Mouse (Mus musculus): ENCODE data around the gene Gcnt1. TPM values are rescaled to one million over a fixed set of nuclear protein-coding genes. Genes with fewer than 3 reads are reported as not detected.

The Gcnt1 gene
- polyA plus RNA-seq, 1 experiment from 2014 or later, result 3.9 TPM

- peak within 1 kb of the TSS; percentile 75 for H3K9ac ChIP-seq
- H3K4me1 ChIP-seq, result peaks cover 8% of the 10 kb centered on the region
- under 1% methylated on average over 75 of the region's 83 CpGs for WGBS
- peaks cover 18% of the 10 kb centered on the region for H3K36me3 ChIP-seq
- H3K4me3 ChIP-seq, result peak within 1 kb of the TSS; percentile 89
- no peaks in the 10 kb centered on the region for H3K9me3 ChIP-seq
- ATAC-seq (ENCODE audit: borderline replicate concordance, extremely low read depth, low FRiP score, low TSS enrichment), result peak; percentile 97
- peaks cover 4% of the 10 kb centered on the region; the same call in 1 of the 2 replicates for H3K27me3 ChIP-seq
- peak within 1 kb of the TSS; percentile 77 for H3K27ac ChIP-seq
- peak within 1 kb of the TSS; percentile 68 for H3K4me2 ChIP-seq
Measured at GRCm38 (mm10) chr19:17393841-17394591, 21.4 kb upstream of the Gcnt1 start, which contains the start of gene Rfk. Rfk (plus strand) TSS chr19:17394043.

DNA sequence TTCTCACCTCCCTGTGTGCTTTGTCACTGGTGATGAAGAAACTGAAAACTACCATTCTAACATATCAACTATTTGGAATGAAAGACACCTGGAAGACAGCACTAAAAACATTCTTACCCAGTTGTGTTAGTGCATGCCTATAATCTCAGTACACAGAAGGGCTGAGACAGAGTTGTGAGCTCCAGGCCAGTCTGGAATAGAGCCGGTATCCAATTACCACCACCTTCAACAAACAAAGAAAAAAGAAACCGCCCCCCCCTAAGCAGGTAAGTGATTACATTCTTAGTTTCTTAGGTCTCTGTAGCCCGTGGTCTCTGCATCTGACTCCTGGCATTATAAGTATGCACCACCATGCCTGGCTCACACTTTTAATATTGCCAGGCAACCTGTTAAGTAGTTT, 20.2 kb upstream of the Gcnt1 start:
- H3K9me3 ChIP-seq, result no peaks in the 10 kb centered on the region
- WGBS, result 19% methylated on average over 3 of the region's 3 CpGs
- H3K4me2 ChIP-seq, result peak overlapping the region; percentile 68
- no peak for ATAC-seq (ENCODE audit: borderline replicate concordance, extremely low read depth, low FRiP score, low TSS enrichment)
- 0 out of 2 replicates have a peak overlapping the region, but pooled peaks have one; percentile 89 for H3K4me3 ChIP-seq
- H3K4me1 ChIP-seq, result peaks cover 8% of the 10 kb centered on the region
- no peak overlapping the region for H3K9ac ChIP-seq
- no peak overlapping the region for H3K27ac ChIP-seq
- peaks cover 4% of the 10 kb centered on the region; the same call in 1 of the 2 replicates for H3K27me3 ChIP-seq
- peaks cover 6% of the 10 kb centered on the region; the same call in 1 of the 2 replicates for H3K36me3 ChIP-seq

DNA sequence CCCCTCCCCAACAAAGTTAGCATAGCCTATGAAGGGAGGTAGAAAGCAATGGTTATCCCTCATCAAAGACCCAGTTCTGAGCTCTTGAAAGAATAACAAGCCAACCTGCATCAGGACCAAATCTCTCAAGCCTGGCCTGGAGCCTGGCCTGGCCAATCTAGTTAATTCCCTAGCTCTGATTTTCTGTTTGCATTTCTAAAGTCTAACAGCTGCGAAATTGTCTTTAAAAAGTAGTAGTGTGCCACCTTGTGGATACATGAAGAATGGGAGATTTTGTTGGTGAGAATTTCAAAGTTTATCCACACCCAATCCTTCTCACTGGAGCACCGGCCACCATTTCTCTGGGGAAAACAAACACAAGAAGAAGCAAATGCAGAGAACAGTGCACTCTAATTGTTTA, 15.8 kb upstream of the Gcnt1 start:
- Histone ChIP-seq H3K4me2 (no peak overlapping the region), H3K9me3 (no peaks in the 10 kb centered on the region), H3K36me3 (no peaks in the 10 kb centered on the region), H3K4me1 (peaks cover 2% of the 10 kb centered on the region; the same call in 1 of the 2 replicates), H3K27me3 (peaks cover 4% of the 10 kb centered on the region; the same call in 1 of the 2 replicates), H3K9ac (no peak overlapping the region), H3K27ac (no peak overlapping the region), H3K4me3 (no peak overlapping the region)
- WGBS, result 6% methylated on average over 2 of the region's 2 CpGs
- ATAC-seq (ENCODE audit: borderline replicate concordance, extremely low read depth, low FRiP score, low TSS enrichment), result no peak

DNA sequence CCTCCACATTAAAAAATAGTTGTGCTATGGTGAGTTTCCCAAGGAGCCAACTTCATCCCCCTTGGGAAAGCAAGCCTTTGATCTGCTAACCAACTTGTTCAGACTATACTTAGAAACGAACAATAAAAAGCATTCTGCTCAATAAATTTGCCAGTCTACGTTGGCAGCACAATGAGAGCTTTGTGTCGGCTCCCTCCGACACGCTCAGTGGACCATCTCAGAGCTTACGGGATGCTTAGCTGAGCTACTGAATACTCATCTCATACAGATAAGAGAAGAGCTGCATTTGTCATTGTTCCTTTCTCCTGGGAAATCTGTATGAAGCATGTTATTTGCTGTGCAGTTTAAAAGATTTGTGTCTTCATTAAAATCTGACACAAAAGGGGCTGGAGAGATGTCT, 13.8 kb upstream of the Gcnt1 start:
- WGBS, result 62% methylated on average over 6 of the region's 6 CpGs
- Histone ChIP-seq H3K9ac (no peak overlapping the region), H3K36me3 (no peaks in the 10 kb centered on the region), H3K4me1 (no peaks in the 10 kb centered on the region), H3K4me3 (no peak overlapping the region), H3K9me3 (no peaks in the 10 kb centered on the region), H3K27ac (no peak overlapping the region), H3K27me3 (no peaks in the 10 kb centered on the region), H3K4me2 (no peak overlapping the region)
- no peak for ATAC-seq (ENCODE audit: borderline replicate concordance, extremely low read depth, low FRiP score, low TSS enrichment)

DNA sequence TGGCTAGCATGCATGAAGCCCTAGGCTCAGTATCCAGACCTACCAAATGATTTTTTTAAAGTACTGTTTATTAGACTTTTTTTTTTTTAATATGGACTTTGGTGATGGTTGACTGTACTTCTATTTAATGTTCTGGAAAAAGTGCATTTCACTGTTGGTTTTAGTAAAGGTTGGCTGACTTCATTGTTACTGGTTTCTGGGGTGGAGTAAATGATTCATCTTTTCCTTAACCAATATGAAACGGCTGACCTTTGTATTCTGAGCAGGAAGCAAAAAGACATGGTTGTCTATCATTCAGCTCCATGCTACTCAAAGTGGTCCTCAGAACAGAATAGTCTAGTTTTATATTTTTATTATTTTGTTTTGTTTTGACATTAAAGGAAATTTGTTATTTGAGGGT, 12.8 kb upstream of the Gcnt1 start:
- H3K4me2 ChIP-seq, result no peak overlapping the region
- H3K4me1 ChIP-seq, result no peaks in the 10 kb centered on the region
- no peak overlapping the region for H3K4me3 ChIP-seq
- H3K27me3 ChIP-seq, result no peaks in the 10 kb centered on the region
- H3K9ac ChIP-seq, result no peak overlapping the region
- no peak overlapping the region for H3K27ac ChIP-seq
- no peaks in the 10 kb centered on the region for H3K36me3 ChIP-seq
- 76% methylated on average over 1 of the region's 1 CpGs for WGBS
- no peak for ATAC-seq (ENCODE audit: borderline replicate concordance, extremely low read depth, low FRiP score, low TSS enrichment)
- H3K9me3 ChIP-seq, result no peaks in the 10 kb centered on the region

- no peaks in the 10 kb centered on the region for H3K4me1 ChIP-seq
- H3K4me2 ChIP-seq, result no peak overlapping the region
- no peaks in the 10 kb centered on the region for H3K36me3 ChIP-seq
- H3K27ac ChIP-seq, result no peak overlapping the region
- H3K4me3 ChIP-seq, result no peak overlapping the region
- H3K9ac ChIP-seq, result no peak overlapping the region
- H3K9me3 ChIP-seq, result no peaks in the 10 kb centered on the region
- no peaks in the 10 kb centered on the region for H3K27me3 ChIP-seq
- no peak for ATAC-seq (ENCODE audit: borderline replicate concordance, extremely low read depth, low FRiP score, low TSS enrichment)
- WGBS, result 90% methylated on average over 4 of the region's 4 CpGs
Measured at GRCm38 (mm10) chr19:17385022-17385421, 12.4 kb upstream of the Gcnt1 start.

DNA sequence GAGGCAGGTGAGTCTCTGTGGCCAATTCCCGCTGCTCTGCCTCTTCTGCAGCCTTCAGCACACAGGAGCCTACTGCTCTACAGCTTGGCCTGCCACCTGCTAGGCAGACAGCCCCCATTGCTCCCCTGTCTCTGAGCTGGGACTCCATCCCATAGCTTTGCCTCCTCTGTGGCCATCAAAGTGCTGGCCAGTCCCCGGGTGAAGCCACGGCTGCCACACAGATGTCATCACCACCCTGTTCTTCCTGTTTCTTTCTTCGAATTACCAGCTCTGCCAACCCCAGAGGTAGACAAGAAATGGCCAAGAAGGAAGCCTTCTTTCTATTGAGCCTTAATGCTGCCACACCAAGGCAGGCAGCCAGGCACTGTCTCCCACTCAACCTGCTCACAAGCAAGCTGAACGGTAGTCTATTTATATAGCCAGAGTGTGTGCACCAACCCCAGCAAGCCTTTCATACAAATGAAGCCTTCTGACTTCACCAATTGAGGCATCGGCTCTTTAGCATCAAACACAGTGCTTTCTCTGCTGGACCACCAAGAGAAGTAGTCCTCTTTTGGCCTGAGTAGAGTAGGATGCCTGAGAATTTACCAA, 10.3 kb upstream of the Gcnt1 start:
- no peak for ATAC-seq (ENCODE audit: borderline replicate concordance, extremely low read depth, low FRiP score, low TSS enrichment)
- Histone ChIP-seq H3K4me2 (no peak overlapping the region), H3K36me3 (no peaks in the 10 kb centered on the region), H3K4me3 (no peak overlapping the region), H3K27ac (no peak overlapping the region), H3K9ac (no peak overlapping the region), H3K27me3 (no peaks in the 10 kb centered on the region), H3K9me3 (no peaks in the 10 kb centered on the region), H3K4me1 (no peaks in the 10 kb centered on the region)
- WGBS, result 78% methylated on average over 6 of the region's 6 CpGs

- no peak overlapping the region for H3K4me3 ChIP-seq
- no peak for ATAC-seq (ENCODE audit: borderline replicate concordance, extremely low read depth, low FRiP score, low TSS enrichment)
- H3K9ac ChIP-seq, result no peak overlapping the region
- H3K27me3 ChIP-seq, result no peaks in the 10 kb centered on the region
- H3K9me3 ChIP-seq, result no peaks in the 10 kb centered on the region
- H3K4me1 ChIP-seq, result no peaks in the 10 kb centered on the region
- H3K36me3 ChIP-seq, result no peaks in the 10 kb centered on the region
- H3K27ac ChIP-seq, result no peak overlapping the region
- 45% methylated on average over 7 of the region's 7 CpGs for WGBS
- no peak overlapping the region for H3K4me2 ChIP-seq
Measured at GRCm38 (mm10) chr19:17380549-17380948, 7.9 kb upstream of the Gcnt1 start.

- ATAC-seq (ENCODE audit: borderline replicate concordance, extremely low read depth, low FRiP score, low TSS enrichment), result no peak
Measured at GRCm38 (mm10) chr19:17378845-17379244, 6.2 kb upstream of the Gcnt1 start.

GRCm38 (mm10) chr19:17369581-17369980, 3.1 kb downstream of the Gcnt1 start:
- WGBS, result 37% methylated on average over 7 of the region's 7 CpGs

More at GRCm38 (mm10) chr19:17378845-17379244, 6.2 kb upstream of the Gcnt1 start:
- Histone ChIP-seq H3K4me2 (no peak overlapping the region), H3K4me1 (no peaks in the 10 kb centered on the region), H3K9ac (no peak overlapping the region), H3K9me3 (no peaks in the 10 kb centered on the region), H3K27ac (no peak overlapping the region), H3K27me3 (no peaks in the 10 kb centered on the region), H3K36me3 (no peaks in the 10 kb centered on the region), H3K4me3 (no peak overlapping the region)

GRCm38 (mm10) chr19:17368557-17368956, 4.1 kb downstream of the Gcnt1 start:
- no peak for ATAC-seq (ENCODE audit: borderline replicate concordance, extremely low read depth, low FRiP score, low TSS enrichment)
- no peaks in the 10 kb centered on the region for H3K36me3 ChIP-seq
- H3K9ac ChIP-seq, result no peak overlapping the region
- no peaks in the 10 kb centered on the region for H3K9me3 ChIP-seq
- no peaks in the 10 kb centered on the region for H3K4me1 ChIP-seq
- H3K27me3 ChIP-seq, result no peaks in the 10 kb centered on the region
- no peak overlapping the region for H3K27ac ChIP-seq
- no peak overlapping the region for H3K4me3 ChIP-seq
- H3K4me2 ChIP-seq, result no peak overlapping the region
- WGBS, result 67% methylated on average over 9 of the region's 9 CpGs

More at GRCm38 (mm10) chr19:17369581-17369980, 3.1 kb downstream of the Gcnt1 start:
- H3K9me3 ChIP-seq, result no peaks in the 10 kb centered on the region
- H3K4me2 ChIP-seq, result no peak overlapping the region
- no peaks in the 10 kb centered on the region for H3K36me3 ChIP-seq
- no peaks in the 10 kb centered on the region for H3K27me3 ChIP-seq
- no peak overlapping the region for H3K9ac ChIP-seq
- H3K4me3 ChIP-seq, result no peak overlapping the region
- H3K27ac ChIP-seq, result no peak overlapping the region
- no peaks in the 10 kb centered on the region for H3K4me1 ChIP-seq
- no peak for ATAC-seq (ENCODE audit: borderline replicate concordance, extremely low read depth, low FRiP score, low TSS enrichment)

DNA sequence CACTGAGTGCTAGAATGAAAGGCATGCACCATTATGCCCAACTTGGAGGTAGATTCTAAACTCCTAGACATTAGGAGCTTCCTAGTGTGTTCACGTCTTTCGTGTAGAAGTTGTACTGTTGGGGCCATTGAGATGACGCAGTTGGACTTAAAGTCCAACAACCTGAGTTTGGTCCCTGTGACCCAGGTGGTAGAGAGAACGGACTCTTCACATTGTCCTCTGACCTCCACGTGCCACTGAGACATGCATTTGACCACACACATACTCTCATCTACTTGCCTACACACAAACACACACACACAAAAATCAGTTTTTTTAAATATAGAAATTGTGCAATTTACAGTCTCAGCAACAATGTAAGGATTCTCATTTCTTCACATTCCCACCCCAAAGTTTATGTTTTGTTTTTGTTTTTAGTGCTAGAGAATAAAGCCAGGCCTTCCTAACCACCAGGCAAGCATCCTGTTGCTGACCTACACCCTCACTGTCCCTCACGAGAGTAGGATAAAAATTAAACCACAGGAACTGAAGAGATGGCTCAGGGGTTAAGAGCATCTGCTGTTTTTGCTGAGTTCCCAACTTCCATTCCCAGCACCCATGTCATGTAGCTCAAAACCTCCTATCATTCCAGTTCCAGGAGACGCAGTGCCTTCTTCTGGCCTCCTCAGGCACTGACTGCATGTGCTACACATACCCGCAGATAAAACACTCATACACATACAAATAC, 6.1 kb downstream of the Gcnt1 start:
- no peaks in the 10 kb centered on the region for H3K9me3 ChIP-seq
- no peaks in the 10 kb centered on the region for H3K4me1 ChIP-seq
- WGBS, result 89% methylated on average over 8 of the region's 8 CpGs
- no peak for ATAC-seq (ENCODE audit: borderline replicate concordance, extremely low read depth, low FRiP score, low TSS enrichment)
- H3K4me2 ChIP-seq, result no peak overlapping the region
- no peaks in the 10 kb centered on the region for H3K27me3 ChIP-seq
- H3K4me3 ChIP-seq, result no peak overlapping the region
- H3K9ac ChIP-seq, result no peak overlapping the region
- H3K27ac ChIP-seq, result no peak overlapping the region
- no peaks in the 10 kb centered on the region for H3K36me3 ChIP-seq
